Mouse (Mus musculus) ovary, adult 18-20 months (tissue): ENCODE data around the gene Lrrn3.

Experiments used
- DNase-seq: peaks from one replicate; pipeline ENCODE4 v3.0.0; 2022; ENCODE audit warnings: low spot score, mixed read lengths

Gene Lrrn3

GRCm38 (mm10) chr12:41486331-41486730, at the start of gene Lrrn3:
Gene Lrrn3, minus strand, starts transcription at chr12:41486431.
- no peak for DNase-seq

GRCm38 (mm10) chr12:41528410-41528809, 42.2 kb upstream of the Lrrn3 start:
- no peak for DNase-seq

GRCm38 (mm10) chr12:41526688-41527087, 40.5 kb upstream of the Lrrn3 start:
- DNase-seq = no peak

GRCm38 (mm10) chr12:41521671-41522070, 35.4 kb upstream of the Lrrn3 start:
- DNase-seq = no peak

- DNase-seq = no peak
These were observed 34.1 kb upstream of the Lrrn3 start for GRCm38 (mm10) chr12:41520326-41520725.

- DNase-seq = no peak
These were observed 32.7 kb upstream of the Lrrn3 start for GRCm38 (mm10) chr12:41518897-41519296.

GRCm38 (mm10) chr12:41510588-41510987, 24.4 kb upstream of the Lrrn3 start:
- DNase-seq = no peak

GRCm38 (mm10) chr12:41508610-41509009, 22.4 kb upstream of the Lrrn3 start:
- DNase-seq = no peak

- DNase-seq = no peak
These were observed 14.0 kb upstream of the Lrrn3 start for GRCm38 (mm10) chr12:41500049-41500820.

GRCm38 (mm10) chr12:41494620-41495019, 8.4 kb upstream of the Lrrn3 start:
- no peak for DNase-seq

- DNase-seq = no peak
These were observed 774 bp upstream of the Lrrn3 start for GRCm38 (mm10) chr12:41487005-41487404.

- peak; percentile 32 for DNase-seq
These were observed 567 bp downstream of the Lrrn3 start for GRCm38 (mm10) chr12:41485512-41486215.

- no peak for DNase-seq
These were observed 1.3 kb downstream of the Lrrn3 start for GRCm38 (mm10) chr12:41484689-41485511.

- DNase-seq = no peak
These were observed 2.4 kb downstream of the Lrrn3 start for GRCm38 (mm10) chr12:41483593-41484451.

- no peak for DNase-seq
These were observed 3.1 kb downstream of the Lrrn3 start for GRCm38 (mm10) chr12:41483091-41483592.

- DNase-seq = no peak
These were observed 4.7 kb downstream of the Lrrn3 start for GRCm38 (mm10) chr12:41481486-41481885.

- DNase-seq = no peak
These were observed 17.0 kb downstream of the Lrrn3 start for GRCm38 (mm10) chr12:41469096-41469801.

GRCm38 (mm10) chr12:41468374-41468991, 17.7 kb downstream of the Lrrn3 start:
- no peak for DNase-seq

GRCm38 (mm10) chr12:41438446-41438845, 47.8 kb downstream of the Lrrn3 start:
- no peak for DNase-seq
